Mouse (Mus musculus) cerebellum, adult (tissue): ENCODE data around the gene Wdr78.

Experiments
- ATAC-seq: cut with Nextera tagmentation; 2 replicates; pipeline ENCODE4 v1.9.2; 2017; ENCODE audit warnings: mild to moderate bottlenecking, moderate library complexity, mixed read lengths; ENCODE audit not compliant: insufficient number of reproducible peaks, low FRiP score, low TSS enrichment

Gene Wdr78

DNA sequence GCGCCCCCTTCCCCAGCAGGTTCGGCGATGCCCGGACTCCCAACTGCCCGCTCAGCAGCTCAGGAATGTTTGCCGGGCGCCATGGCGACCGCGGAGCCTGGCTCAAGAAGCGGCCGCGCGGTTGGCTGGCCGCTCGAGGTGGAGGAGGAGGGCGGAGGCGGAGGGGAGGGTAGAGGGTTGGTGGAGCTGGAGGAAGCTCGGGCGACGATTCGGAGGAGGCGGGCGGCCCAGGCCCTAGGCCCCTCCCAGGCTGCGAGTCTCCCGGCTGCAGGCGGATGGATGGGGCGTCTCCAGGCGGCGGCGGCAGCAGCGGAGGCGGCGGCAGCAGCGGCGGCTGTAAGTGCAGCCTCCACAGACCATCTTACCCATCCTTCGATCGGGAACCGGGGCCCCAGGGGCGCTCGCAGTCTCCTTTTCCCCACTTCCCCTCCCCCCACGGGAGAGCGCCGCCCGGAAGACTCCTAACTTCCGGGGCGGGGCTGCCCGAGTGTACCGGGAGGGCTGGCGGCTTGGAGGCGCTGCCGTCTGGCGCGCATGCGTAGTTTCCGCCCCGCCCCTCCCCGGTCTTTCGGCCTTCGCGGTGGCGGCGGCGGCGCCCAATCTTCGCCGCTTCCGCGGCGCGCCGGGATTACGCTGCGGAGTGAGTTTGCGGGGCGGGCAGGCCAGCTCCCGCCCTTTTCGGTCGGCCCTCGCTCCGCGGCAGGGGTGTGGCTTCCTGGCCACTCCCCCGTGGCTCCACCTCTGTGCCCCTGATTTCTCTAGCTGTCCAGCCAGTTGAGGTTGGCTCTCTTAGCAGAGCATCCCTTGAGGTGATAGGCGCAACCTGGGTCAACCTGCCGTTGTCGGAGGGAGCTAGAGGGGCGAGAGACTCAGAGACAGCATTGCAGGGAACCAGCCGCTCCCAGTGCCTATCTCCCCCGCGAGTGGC is at the start of gene Wdr78, which contains the start of gene Mier1:
Gene Wdr78, minus strand, starts transcription at position 372 of the 928 bp plus-strand sequence.
Gene Mier1, plus strand, starts transcription at position 207 of the 928 bp plus-strand sequence.
- peak; percentile 95 for ATAC-seq

DNA sequence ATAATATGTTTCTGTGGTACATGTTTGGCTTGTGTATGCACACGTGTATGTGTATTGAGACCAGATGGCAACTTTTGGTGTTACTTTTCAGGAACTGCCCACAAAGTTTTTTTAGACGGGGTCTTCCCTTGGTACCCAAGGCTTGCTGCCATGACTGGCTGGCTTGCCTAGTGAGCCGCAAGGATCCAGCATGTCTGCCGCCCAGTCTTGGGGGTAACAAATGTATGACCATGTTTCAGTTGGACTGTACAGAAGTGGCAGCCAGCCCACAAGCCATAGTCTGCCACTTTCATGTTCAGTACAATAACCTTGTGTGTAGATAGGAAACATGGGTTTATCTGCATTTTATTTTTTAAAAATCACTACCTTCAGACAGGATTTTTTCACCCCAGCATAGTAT is 44.4 kb upstream of the Wdr78 start:
- ATAC-seq, result no peak

- ATAC-seq, result no peak
These were observed 37.6 kb upstream of the Wdr78 start for GRCm38 (mm10) chr4:103151946-103152345.

GRCm38 (mm10) chr4:103146339-103146738 is 32.0 kb upstream of the Wdr78 start:
- ATAC-seq, result peak; percentile 52; the same call in 1 of the 2 replicates

- ATAC-seq, result no peak
These were observed 22.6 kb upstream of the Wdr78 start for GRCm38 (mm10) chr4:103136946-103137345.

- ATAC-seq, result no peak
These were observed 12.2 kb upstream of the Wdr78 start for GRCm38 (mm10) chr4:103126533-103126932.

GRCm38 (mm10) chr4:103123606-103124005 is 9.3 kb upstream of the Wdr78 start:
- no peak for ATAC-seq

- ATAC-seq, result no peak
These were observed 8.7 kb upstream of the Wdr78 start for GRCm38 (mm10) chr4:103123086-103123485.

- ATAC-seq, result no peak
These were observed 6.6 kb upstream of the Wdr78 start for GRCm38 (mm10) chr4:103120874-103121389.

DNA sequence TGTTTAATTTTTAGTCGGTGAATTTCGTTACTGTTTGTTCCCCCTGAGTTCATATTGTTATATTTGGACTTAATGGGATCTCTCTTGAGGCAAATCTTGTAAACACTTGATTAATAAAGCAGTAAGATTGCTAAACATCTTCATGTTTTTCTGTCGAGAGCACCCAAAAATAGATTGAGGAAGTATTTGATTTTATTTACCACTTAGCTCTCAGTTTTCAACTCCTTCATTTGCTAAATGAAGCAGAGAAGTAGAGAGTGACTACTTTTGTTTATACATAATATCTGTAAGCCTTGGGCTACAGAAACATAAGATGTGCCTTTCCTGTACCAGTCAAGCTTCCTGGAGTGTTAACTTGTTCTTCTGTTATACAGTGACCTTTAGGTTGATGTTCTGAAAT is 6.0 kb upstream of the Wdr78 start:
- ATAC-seq, result no peak

- no peak for ATAC-seq
These were observed 5.7 kb upstream of the Wdr78 start for GRCm38 (mm10) chr4:103120028-103120384.

DNA sequence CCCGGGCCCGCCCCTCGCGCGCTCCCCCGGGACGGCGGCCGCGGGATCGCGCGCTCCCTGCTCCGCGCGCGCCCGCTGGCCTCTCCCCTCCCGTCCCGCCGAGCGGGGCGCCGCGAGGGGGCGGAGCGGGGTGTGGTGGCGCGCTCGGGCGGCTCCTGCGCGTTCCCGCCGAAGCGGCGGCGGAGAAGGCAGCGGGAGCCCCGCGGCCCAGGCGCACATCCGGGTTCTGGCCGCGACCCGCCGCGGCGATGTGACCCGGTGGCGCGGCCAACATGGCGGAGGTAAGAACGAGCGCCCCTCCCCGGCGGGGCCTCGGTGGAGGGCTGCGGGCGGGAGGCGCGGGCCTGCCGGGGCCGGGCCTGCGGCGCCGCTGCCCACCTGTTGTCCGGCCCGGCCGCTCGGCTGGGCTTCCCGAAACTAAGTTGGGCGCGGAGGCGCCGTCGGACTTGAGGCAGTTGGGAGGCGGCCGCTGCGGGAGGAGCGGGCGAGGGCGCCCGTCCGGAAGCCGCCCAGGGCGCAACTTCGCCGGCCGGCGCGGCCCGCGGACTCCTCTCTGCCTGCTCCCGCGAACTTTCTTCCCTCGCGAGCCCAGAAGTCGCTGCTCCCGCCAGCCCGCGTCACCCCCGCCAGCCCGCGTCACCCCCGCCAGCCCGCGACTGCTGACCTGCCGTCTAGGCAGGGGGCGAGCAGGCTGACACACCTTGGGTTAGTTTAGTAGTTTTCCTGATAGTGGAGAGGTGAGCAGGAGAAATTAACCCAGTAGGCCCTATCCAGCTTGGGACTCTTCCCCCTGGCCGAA is 5.1 kb upstream of the Wdr78 start:
- peak; percentile 56 for ATAC-seq

GRCm38 (mm10) chr4:103118888-103119228 is 4.5 kb upstream of the Wdr78 start:
- no peak for ATAC-seq

DNA sequence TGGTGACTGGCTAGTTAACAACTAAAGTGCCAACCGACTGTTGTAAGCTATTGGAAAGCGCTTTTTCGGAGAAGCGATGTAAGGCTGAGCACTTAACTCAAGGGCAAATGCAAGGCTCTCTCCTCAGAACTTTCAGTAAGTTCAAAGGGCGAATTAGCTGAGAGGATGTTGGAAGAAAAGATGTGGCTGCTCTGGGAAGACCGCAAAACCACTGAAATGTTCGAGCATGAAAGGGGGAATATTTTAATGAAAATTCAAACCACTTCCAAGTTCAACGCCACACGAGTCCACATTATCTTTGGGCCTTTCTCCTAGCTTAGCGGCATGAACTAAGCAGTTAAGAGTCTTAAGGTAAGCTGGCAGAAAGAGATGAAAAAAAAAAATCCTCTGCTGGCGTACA is 953 bp downstream of the Wdr78 start:
- no peak for ATAC-seq

DNA sequence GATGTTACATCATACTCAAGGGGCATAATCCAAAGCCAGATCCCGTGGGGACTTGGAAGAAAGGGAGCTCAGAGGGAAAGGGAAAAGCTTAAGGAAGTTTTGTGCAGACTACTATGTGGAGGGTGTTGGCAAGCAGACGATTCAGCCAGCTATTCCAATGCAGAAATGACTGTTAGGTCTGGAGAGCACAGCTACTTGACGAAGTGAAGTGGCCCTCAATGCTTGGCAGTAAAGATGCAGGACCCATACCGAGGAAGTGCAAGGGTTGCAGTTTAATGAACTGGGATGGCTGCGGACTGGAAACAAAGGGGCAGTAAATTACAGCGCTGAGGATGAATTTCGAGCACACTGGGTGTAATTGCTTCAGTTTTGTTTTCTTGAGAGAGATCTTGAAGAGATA is 1.7 kb downstream of the Wdr78 start:
- no peak for ATAC-seq

DNA sequence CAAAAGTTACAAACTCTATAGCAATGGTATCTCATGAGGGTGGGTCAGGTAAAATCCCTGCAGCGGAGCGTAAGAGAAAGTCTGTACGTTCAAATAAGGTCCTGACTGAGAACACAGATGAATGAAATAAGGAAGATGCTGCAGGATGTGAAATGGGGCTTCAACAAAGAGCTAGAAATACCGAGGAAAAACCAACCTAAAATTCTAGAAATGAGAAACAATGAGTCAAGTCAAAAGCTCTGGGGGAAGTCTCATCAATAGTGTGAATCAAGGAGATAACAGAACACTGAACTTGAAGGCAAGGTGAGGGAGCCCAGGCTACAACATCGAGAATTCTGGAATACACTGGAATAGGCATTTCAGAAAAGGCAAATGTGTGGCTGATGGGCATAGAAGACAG is 15.8 kb downstream of the Wdr78 start:
- ATAC-seq, result no peak

- ATAC-seq, result no peak
These were observed 18.4 kb downstream of the Wdr78 start for GRCm38 (mm10) chr4:103095921-103096320.

GRCm38 (mm10) chr4:103085237-103085636 is 29.1 kb downstream of the Wdr78 start:
- no peak for ATAC-seq

GRCm38 (mm10) chr4:103070631-103071030 is 43.7 kb downstream of the Wdr78 start:
- no peak for ATAC-seq

DNA sequence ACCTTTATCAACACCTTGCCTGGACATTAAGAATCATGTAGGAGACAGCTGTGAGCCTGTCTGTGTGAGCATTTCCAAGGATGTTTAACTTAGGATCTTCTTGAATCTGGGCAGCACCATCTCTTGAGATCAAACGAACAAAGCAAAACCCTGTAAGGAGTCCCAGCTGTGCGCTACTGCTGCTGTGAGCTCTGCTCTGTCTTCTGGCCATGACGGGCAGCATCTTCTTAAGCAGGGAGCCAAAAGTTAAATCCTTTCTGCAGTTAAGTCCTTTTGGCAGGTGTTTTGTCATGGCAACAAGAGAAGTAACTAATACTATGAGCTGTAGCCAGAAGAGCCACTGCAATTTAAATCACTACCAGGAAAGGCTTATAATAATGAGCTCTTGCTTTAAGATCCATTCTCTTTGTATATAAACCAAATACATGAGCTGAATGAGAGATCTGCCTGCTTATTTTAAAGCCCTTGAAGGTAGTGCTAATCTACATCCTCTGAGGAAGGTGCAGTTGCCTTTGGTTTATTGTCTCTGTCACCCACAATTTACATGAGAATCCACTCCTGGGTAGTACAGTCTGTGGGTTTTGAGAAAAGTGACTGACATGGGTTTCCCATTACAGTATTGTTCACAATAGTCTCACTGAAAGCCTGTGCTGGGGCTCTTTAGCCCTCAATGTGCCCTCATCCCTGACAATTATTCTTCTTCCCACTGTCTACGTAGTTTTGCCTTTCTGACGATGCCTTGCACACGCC is 46.3 kb downstream of the Wdr78 start:
- no peak for ATAC-seq
